Mouse (Mus musculus) megakaryocyte-erythroid progenitor cell, adult 5-6 weeks (primary cell): ENCODE measurements around the gene Ints5. TPM values are rescaled to one million over a fixed set of nuclear protein-coding genes. Genes with fewer than 3 reads are reported as not detected.

Source experiments
- total RNA-seq, 2 experiments: library from RNA; stranded (forward) in 1 of 2; stranded (reverse) in 1 of 2; fragments of 200-1000, 215-1000 nt in 1 of 2; fragments of >200 nt in 1 of 2; fragmentation: Nextera tagmentation in 1 of 2; gene quantifications; 2 replicates each; pipeline ENCODE4 v1.2.3; 2014 to 2017

Ints5 gene
- total RNA-seq, 2 experiments from 2014 or later, result 17.1 to 31.4 TPM

Other genes with a start within 250 kb of the Ints5 start
Only the 30 nearest of the 33 such genes appear.
- gene Slc3a2, start 169.6 kb upstream of the Ints5 start, total RNA-seq (2014; fragmentation: Nextera tagmentation), result 67.5 and 74.7 TPM in 2 replicates
- gene Slc3a2, start 169.6 kb upstream of the Ints5 start, total RNA-seq (2017), result 70.1 and 93.9 TPM in 2 replicates
- gene Wdr74, start 157.2 kb upstream of the Ints5 start, total RNA-seq (2014; fragmentation: Nextera tagmentation), result 193 and 207 TPM in 2 replicates
- gene Wdr74, start 157.2 kb upstream of the Ints5 start, total RNA-seq (2017), result 142 TPM in 2 replicates
- 2.0 TPM in 1 of 2 replicates, not detected in the other for gene 1700092M07Rik, start 152.3 kb upstream of the Ints5 start, total RNA-seq (2014; fragmentation: Nextera tagmentation)
- 3.8 and 6.5 TPM in 2 replicates for gene 1700092M07Rik, start 152.3 kb upstream of the Ints5 start, total RNA-seq (2017)
- 74.7 and 80.4 TPM in 2 replicates for gene Stx5a, start 151.6 kb upstream of the Ints5 start, total RNA-seq (2014; fragmentation: Nextera tagmentation)
- gene Stx5a, start 151.6 kb upstream of the Ints5 start, total RNA-seq (2017), result 35.5 and 43.5 TPM in 2 replicates
- 365 and 530 TPM in 2 replicates for gene Nxf1, start 135.9 kb upstream of the Ints5 start, total RNA-seq (2014; fragmentation: Nextera tagmentation)
- 100 and 161 TPM in 2 replicates for gene Nxf1, start 135.9 kb upstream of the Ints5 start, total RNA-seq (2017)
- 59.6 and 76.4 TPM in 2 replicates for gene Tmem223, start 122.0 kb upstream of the Ints5 start, total RNA-seq (2014; fragmentation: Nextera tagmentation)
- 32.1 and 33.8 TPM in 2 replicates for gene Tmem223, start 122.0 kb upstream of the Ints5 start, total RNA-seq (2017)
- 104 and 114 TPM in 2 replicates for gene Tmem179b, start 118.5 kb upstream of the Ints5 start, total RNA-seq (2014; fragmentation: Nextera tagmentation)
- 31.2 and 54.7 TPM in 2 replicates for gene Tmem179b, start 118.5 kb upstream of the Ints5 start, total RNA-seq (2017)
- 13.2 and 16.1 TPM in 2 replicates for gene Taf6l, start 106.6 kb upstream of the Ints5 start, total RNA-seq (2014; fragmentation: Nextera tagmentation)
- gene Taf6l, start 106.6 kb upstream of the Ints5 start, total RNA-seq (2017), result 7.6 and 12.0 TPM in 2 replicates
- 120 and 126 TPM in 2 replicates for gene Polr2g, start 94.4 kb upstream of the Ints5 start, total RNA-seq (2014; fragmentation: Nextera tagmentation)
- gene Polr2g, start 94.4 kb upstream of the Ints5 start, total RNA-seq (2017), result 86.1 and 106 TPM in 2 replicates
- gene Zbtb3, start 90.5 kb upstream of the Ints5 start, total RNA-seq (2014; fragmentation: Nextera tagmentation), result 1.4 and 1.9 TPM in 2 replicates
- 0.91 and 1.6 TPM in 2 replicates for gene Zbtb3, start 90.5 kb upstream of the Ints5 start, total RNA-seq (2017)
- 35.6 and 41.6 TPM in 2 replicates for gene Ttc9c, start 73.7 kb upstream of the Ints5 start, total RNA-seq (2014; fragmentation: Nextera tagmentation)
- 55.3 and 57.2 TPM in 2 replicates for gene Ttc9c, start 73.7 kb upstream of the Ints5 start, total RNA-seq (2017)
- 68.2 and 88.0 TPM in 2 replicates for gene Hnrnpul2, start 73.0 kb upstream of the Ints5 start, total RNA-seq (2014; fragmentation: Nextera tagmentation)
- gene Hnrnpul2, start 73.0 kb upstream of the Ints5 start, total RNA-seq (2017), result 85.2 and 100.0 TPM in 2 replicates
- gene AC129217.1, start 63.2 kb upstream of the Ints5 start, total RNA-seq (2014; fragmentation: Nextera tagmentation), result not detected in 2 replicates
- gene AC129217.1, start 63.2 kb upstream of the Ints5 start, total RNA-seq (2017), result not detected in 2 replicates
- gene Bscl2, start 55.5 kb upstream of the Ints5 start, total RNA-seq (2014; fragmentation: Nextera tagmentation), result 70.3 and 71.7 TPM in 2 replicates
- gene Bscl2, start 55.5 kb upstream of the Ints5 start, total RNA-seq (2017), result 29.5 TPM in 2 replicates
- gene Gng3, start 53.8 kb upstream of the Ints5 start, total RNA-seq (2014; fragmentation: Nextera tagmentation), result 0.57 TPM in 1 of 2 replicates, not detected in the other
- gene Gng3, start 53.8 kb upstream of the Ints5 start, total RNA-seq (2017), result 0.30 and 1.3 TPM in 2 replicates
- 0.52 TPM in 1 of 2 replicates, not detected in the other for gene Lrrn4cl, start 42.2 kb upstream of the Ints5 start, total RNA-seq (2014; fragmentation: Nextera tagmentation)
- 1.5 TPM in 1 of 2 replicates, not detected in the other for gene Lrrn4cl, start 42.2 kb upstream of the Ints5 start, total RNA-seq (2017)
- 148 and 194 TPM in 2 replicates for gene Ubxn1, start 21.5 kb upstream of the Ints5 start, total RNA-seq (2014; fragmentation: Nextera tagmentation)
- gene Ubxn1, start 21.5 kb upstream of the Ints5 start, total RNA-seq (2017), result 235 and 295 TPM in 2 replicates
- 46.7 and 54.1 TPM in 2 replicates for gene Uqcc3, start 12.1 kb upstream of the Ints5 start, total RNA-seq (2014; fragmentation: Nextera tagmentation)
- gene Uqcc3, start 12.1 kb upstream of the Ints5 start, total RNA-seq (2017), result 73.3 and 94.5 TPM in 2 replicates
- gene Lbhd1, start 9.3 kb upstream of the Ints5 start, total RNA-seq (2014; fragmentation: Nextera tagmentation), result 27.8 and 35.8 TPM in 2 replicates
- 18.0 and 18.4 TPM in 2 replicates for gene Lbhd1, start 9.3 kb upstream of the Ints5 start, total RNA-seq (2017)
- not detected in 2 replicates for gene Gm49403, start 9.1 kb upstream of the Ints5 start, total RNA-seq (2014; fragmentation: Nextera tagmentation)
- not detected in 2 replicates for gene Gm49403, start 9.1 kb upstream of the Ints5 start, total RNA-seq (2017)
- gene 1810009A15Rik, start 4.2 kb upstream of the Ints5 start, total RNA-seq (2014; fragmentation: Nextera tagmentation), result 76.6 and 113 TPM in 2 replicates
- 94.2 and 120 TPM in 2 replicates for gene 1810009A15Rik, start 4.2 kb upstream of the Ints5 start, total RNA-seq (2017)
- gene Gm49416, start 4.1 kb upstream of the Ints5 start, total RNA-seq (2014; fragmentation: Nextera tagmentation), result 2.5 and 25.7 TPM in 2 replicates
- gene Gm49416, start 4.1 kb upstream of the Ints5 start, total RNA-seq (2017), result not detected in 2 replicates
- gene Ganab, start 5.1 kb downstream of the Ints5 start, total RNA-seq (2014; fragmentation: Nextera tagmentation), result 120 and 130 TPM in 2 replicates
- 53.2 and 69.7 TPM in 2 replicates for gene Ganab, start 5.1 kb downstream of the Ints5 start, total RNA-seq (2017)
- 30.3 and 36.8 TPM in 2 replicates for gene B3gat3, start 27.4 kb downstream of the Ints5 start, total RNA-seq (2014; fragmentation: Nextera tagmentation)
- gene B3gat3, start 27.4 kb downstream of the Ints5 start, total RNA-seq (2017), result 17.6 and 17.7 TPM in 2 replicates
- 4.6 and 6.2 TPM in 2 replicates for gene Rom1, start 36.4 kb downstream of the Ints5 start, total RNA-seq (2014; fragmentation: Nextera tagmentation)
- 0.75 and 4.3 TPM in 2 replicates for gene Rom1, start 36.4 kb downstream of the Ints5 start, total RNA-seq (2017)
- 29.3 and 45.8 TPM in 2 replicates for gene Eml3, start 36.5 kb downstream of the Ints5 start, total RNA-seq (2014; fragmentation: Nextera tagmentation)
- gene Eml3, start 36.5 kb downstream of the Ints5 start, total RNA-seq (2017), result 14.5 and 23.6 TPM in 2 replicates
- 158 and 173 TPM in 2 replicates for gene Mta2, start 48.9 kb downstream of the Ints5 start, total RNA-seq (2014; fragmentation: Nextera tagmentation)
- gene Mta2, start 48.9 kb downstream of the Ints5 start, total RNA-seq (2017), result 205 and 206 TPM in 2 replicates
- 30.7 and 32.2 TPM in 2 replicates for gene Tut1, start 60.8 kb downstream of the Ints5 start, total RNA-seq (2014; fragmentation: Nextera tagmentation)
- 15.8 and 18.8 TPM in 2 replicates for gene Tut1, start 60.8 kb downstream of the Ints5 start, total RNA-seq (2017)
- gene Eef1g, start 74.0 kb downstream of the Ints5 start, total RNA-seq (2014; fragmentation: Nextera tagmentation), result 1,323 and 1,614 TPM in 2 replicates
- 848 and 982 TPM in 2 replicates for gene Eef1g, start 74.0 kb downstream of the Ints5 start, total RNA-seq (2017)
- 1.5 and 9.4 TPM in 2 replicates for gene Ahnak, start 96.3 kb downstream of the Ints5 start, total RNA-seq (2014; fragmentation: Nextera tagmentation)
- 7.2 and 24.7 TPM in 2 replicates for gene Ahnak, start 96.3 kb downstream of the Ints5 start, total RNA-seq (2017)